Mouse (Mus musculus) neural tube, embryonic 14.5 days (tissue): ENCODE measurements around the gene Doc2g. TPM values are rescaled to one million over a fixed set of nuclear protein-coding genes. Genes with fewer than 3 reads are reported as not detected.
A peak's percentile ranks its signal among the peaks of the same experiment; 100 is the strongest.

Source experiments
- ATAC-seq: fragments of 200-750 bp; cut with Nextera tagmentation; 2 replicates; pipeline ENCODE4 v1.8.0; 2017; ENCODE audit warnings: low read depth, mild to moderate bottlenecking, moderate TSS enrichment, moderate library complexity
- H3K27ac ChIP-seq: fragments of 300-500 bp; sonication (generic); 2 replicates; pipeline ENCODE4 v1.5.1; 2014; ENCODE audit warnings: low read depth, mild to moderate bottlenecking, control low read depth, low read length, moderate library complexity, mixed read lengths
- H3K27me3 ChIP-seq: fragments of 300-500 bp; sonication (generic); 2 replicates; pipeline ENCODE4 v1.6.1; 2014; ENCODE audit warnings: low read length; ENCODE audit not compliant: control insufficient read depth, insufficient read depth
- H3K36me3 ChIP-seq: fragments of 300-500 bp; sonication (generic); 2 replicates; pipeline ENCODE4 v1.6.1; 2014; ENCODE audit warnings: low read length, mixed read lengths; ENCODE audit not compliant: control insufficient read depth, insufficient read depth
- H3K4me1 ChIP-seq: fragments of 300-500 bp; sonication (generic); 2 replicates; pipeline ENCODE4 v1.6.1; 2014; ENCODE audit warnings: low read length; ENCODE audit not compliant: control insufficient read depth, insufficient read depth
- H3K4me2 ChIP-seq: fragments of 300-500 bp; sonication (generic); 2 replicates; pipeline ENCODE4 v1.6.1; 2014; ENCODE audit warnings: mild to moderate bottlenecking, low read depth, low read length, control low read depth
- H3K4me3 ChIP-seq: fragments of 300-500 bp; sonication (generic); 2 replicates; pipeline ENCODE4 v1.5.1; 2014; ENCODE audit warnings: low read depth, low read length, control low read depth, mixed read lengths
- H3K9ac ChIP-seq: fragments of 300-500 bp; sonication (generic); replicated peaks from 2 replicates; pipeline ENCODE4 v1.6.1; 2014; ENCODE audit warnings: low read depth, mild to moderate bottlenecking, control low read depth, low read length, mixed read lengths
- H3K9me3 ChIP-seq: fragments of 300-500 bp; sonication (generic); 2 replicates; pipeline ENCODE4 v1.6.1; 2016; ENCODE audit warnings: low read length; ENCODE audit not compliant: control insufficient read depth
- WGBS: fragments of 180-500 bp; shearing (Covaris S2); extraction: QIAGEN DNeasy Blood & Tissue Kit; methylation state at CpG from one replicate; pipeline ENCODE4 v1.1.7; 2014; 5-methylcytosine and 5-hydroxymethylcytosine counted together
- polyA plus RNA-seq: library from polyadenylated mRNA; unstranded; fragments of >200 nt; fragmentation: Nextera tagmentation; extraction: Ambion mirVana; gene quantifications from 2 replicates; pipeline ENCODE4 v1.2.1, GENCODE M21; 2014

The Doc2g gene
- polyA plus RNA-seq, 1 experiment from 2014 or later, result 6.5 TPM

DNA sequence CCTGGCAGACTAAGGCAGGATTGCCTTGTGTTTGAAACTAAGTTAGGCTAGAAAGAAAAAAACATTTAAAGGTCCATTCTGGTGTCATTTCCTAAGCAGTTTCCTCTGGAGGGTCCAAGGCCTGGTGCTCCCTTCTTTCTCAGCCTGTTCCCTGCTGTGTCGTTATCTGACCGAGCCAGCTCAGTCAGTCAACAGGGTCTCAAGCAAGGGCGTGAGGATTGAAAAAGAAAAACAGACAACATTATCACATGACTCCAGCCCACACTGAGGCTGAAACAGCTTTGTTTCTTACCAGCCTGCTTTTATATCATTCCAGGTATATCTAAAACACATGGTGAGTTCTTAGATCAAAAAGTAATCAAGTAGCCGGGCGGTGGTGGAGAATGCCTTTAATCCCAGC lies 12.5 kb downstream of the Doc2g start:
- H3K9ac ChIP-seq, result no peak overlapping the region
- WGBS, result 70% methylated on average over 5 of the region's 5 CpGs
- H3K4me2 ChIP-seq, result no peak overlapping the region
- no peak for ATAC-seq
- no peak overlapping the region for H3K4me3 ChIP-seq
- peaks cover 11% of the 10 kb centered on the region for H3K4me1 ChIP-seq
- H3K27ac ChIP-seq, result no peak overlapping the region
- H3K9me3 ChIP-seq, result no peaks in the 10 kb centered on the region
- H3K27me3 ChIP-seq, result no peaks in the 10 kb centered on the region
- no peaks in the 10 kb centered on the region for H3K36me3 ChIP-seq

DNA sequence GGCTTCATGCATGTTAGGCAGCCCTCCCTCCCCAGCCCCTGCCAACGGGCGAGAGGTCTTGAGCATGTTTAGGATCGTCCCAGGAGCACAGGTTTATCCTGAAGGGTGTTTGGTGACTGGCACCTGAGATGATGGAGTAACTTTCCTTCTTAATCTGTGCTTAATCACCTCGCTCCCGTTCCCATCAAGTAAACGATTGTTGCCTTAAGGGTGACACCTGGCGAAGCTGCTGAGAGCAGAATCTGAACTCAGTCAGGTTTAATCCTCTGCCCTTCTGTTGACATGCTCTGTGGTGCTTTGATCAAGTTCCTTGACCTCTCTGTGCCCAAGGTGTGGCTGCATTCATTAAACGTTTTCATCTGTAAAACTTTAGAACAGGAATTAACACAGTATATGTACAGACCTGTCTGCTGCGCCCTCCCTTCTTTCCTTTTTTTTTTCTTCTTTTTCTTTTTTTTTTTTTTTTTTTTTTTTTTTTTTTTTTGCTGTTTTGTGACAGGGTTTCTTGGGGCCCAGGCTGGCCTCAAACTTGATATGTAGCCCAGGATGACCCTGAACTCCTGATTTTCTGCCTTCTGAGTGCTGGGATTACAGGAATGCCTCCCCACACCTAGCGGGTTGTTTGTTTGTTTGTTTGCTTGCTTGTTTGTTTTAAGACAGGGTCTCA lies 14.9 kb downstream of the Doc2g start:
- Histone ChIP-seq H3K9ac (no peak overlapping the region), H3K36me3 (no peaks in the 10 kb centered on the region), H3K4me2 (no peak overlapping the region), H3K4me3 (no peak overlapping the region), H3K27ac (no peak overlapping the region), H3K4me1 (no peaks in the 10 kb centered on the region), H3K9me3 (no peaks in the 10 kb centered on the region), H3K27me3 (no peaks in the 10 kb centered on the region)
- WGBS, result 73% methylated on average over 10 of the region's 10 CpGs
- ATAC-seq, result no peak

DNA sequence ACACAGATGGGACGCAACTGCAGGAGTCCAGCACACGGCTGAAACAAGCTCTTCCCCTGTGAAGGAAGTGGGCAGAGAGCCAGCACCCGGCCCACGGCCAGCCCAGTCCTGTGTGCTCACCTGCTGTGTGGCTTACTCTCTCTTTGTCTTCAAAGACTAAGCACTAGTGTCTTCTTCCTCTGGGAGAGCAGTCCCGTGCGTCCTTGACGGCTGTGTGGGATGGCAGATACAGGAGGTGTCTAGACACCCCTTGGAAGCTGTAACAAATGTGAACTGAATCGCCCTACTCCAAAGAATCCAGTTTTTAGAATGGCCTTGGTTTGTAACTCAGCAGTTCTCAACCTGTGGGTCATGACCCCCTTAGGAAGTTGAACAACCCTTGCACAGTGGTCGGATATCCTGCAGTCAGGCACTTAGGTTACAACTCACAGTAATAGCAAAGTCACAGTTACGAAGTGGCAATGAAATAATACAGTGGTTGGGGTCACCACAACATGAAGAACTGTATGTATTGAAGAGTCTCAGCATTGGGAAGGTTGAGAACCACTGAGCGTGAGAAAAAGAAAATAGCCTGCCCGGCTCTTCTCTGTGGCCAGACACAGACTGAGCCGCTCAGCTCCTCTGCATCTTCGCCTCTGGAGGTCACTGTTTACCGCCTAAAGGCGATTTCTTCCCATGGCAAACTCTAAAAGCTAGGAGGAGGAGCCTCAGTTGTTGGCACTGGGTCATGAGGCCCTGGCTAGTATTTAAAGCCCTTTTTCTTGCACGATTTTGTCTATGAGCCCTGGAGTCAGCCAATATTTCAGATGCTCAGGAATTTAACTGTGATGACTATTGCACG lies 15.8 kb downstream of the Doc2g start:
- H3K36me3 ChIP-seq, result no peaks in the 10 kb centered on the region
- no peaks in the 10 kb centered on the region for H3K27me3 ChIP-seq
- H3K4me3 ChIP-seq, result no peak overlapping the region
- 27% methylated on average over 18 of the region's 18 CpGs for WGBS
- no peak overlapping the region for H3K4me2 ChIP-seq
- no peaks in the 10 kb centered on the region for H3K4me1 ChIP-seq
- H3K9me3 ChIP-seq, result no peaks in the 10 kb centered on the region
- no peak overlapping the region for H3K9ac ChIP-seq
- H3K27ac ChIP-seq, result no peak overlapping the region
- ATAC-seq, result peak; percentile 81; the same call in 1 of the 2 replicates

GRCm38 (mm10) chr19:4023185-4023584 lies 20.1 kb downstream of the Doc2g start:
- H3K9ac ChIP-seq, result no peak overlapping the region
- H3K4me2 ChIP-seq, result no peak overlapping the region
- H3K4me1 ChIP-seq, result no peaks in the 10 kb centered on the region
- ATAC-seq, result no peak
- no peak overlapping the region for H3K4me3 ChIP-seq
- 80% methylated on average over 7 of the region's 7 CpGs for WGBS
- H3K9me3 ChIP-seq, result no peaks in the 10 kb centered on the region
- no peaks in the 10 kb centered on the region for H3K36me3 ChIP-seq
- no peak overlapping the region for H3K27ac ChIP-seq
- no peaks in the 10 kb centered on the region for H3K27me3 ChIP-seq

DNA sequence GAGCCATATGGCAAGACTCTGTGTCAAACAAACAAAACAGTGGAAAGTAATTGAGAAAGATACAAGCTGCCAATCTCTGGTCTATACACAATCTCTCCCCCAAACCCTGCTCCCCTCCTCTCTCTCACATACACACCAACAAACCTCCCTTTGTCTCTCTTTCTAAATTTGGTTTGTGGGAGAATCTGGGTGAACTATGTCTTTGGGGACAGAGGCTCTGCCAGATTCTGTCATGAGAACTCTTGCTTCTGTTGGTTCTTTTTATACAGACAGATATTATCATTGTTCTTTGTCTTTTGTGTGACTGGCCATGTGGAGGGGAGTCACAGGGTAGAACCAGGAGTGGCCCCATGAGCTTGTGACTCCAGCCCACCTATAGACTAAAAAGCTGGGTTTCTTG lies 24.5 kb downstream of the Doc2g start:
- no peak overlapping the region for H3K27ac ChIP-seq
- no peak overlapping the region for H3K4me2 ChIP-seq
- no peaks in the 10 kb centered on the region for H3K9me3 ChIP-seq
- H3K9ac ChIP-seq, result no peak overlapping the region
- H3K36me3 ChIP-seq, result no peaks in the 10 kb centered on the region
- no peaks in the 10 kb centered on the region for H3K27me3 ChIP-seq
- H3K4me3 ChIP-seq, result no peak overlapping the region
- no peak for ATAC-seq
- no peaks in the 10 kb centered on the region for H3K4me1 ChIP-seq

DNA sequence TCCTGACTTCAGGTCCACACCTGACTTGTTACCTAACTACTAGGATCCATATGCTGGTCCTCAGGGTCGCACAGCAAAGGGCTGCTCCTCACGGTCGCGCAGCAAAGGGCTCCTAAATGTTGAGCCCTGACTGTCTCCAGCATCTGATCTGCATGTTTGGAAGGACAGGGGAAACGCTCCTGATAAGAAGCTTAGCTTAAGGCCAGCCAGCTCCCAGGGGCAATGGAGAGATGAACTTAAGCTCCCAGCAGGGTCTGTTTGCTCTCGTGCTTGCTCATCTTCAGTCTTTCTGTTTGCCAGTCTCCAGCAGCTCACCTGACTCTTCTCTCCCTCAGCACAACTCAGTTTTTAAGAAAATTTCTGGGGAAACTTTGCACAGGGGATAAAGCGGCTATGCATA lies 29.6 kb downstream of the Doc2g start:
- WGBS, result 81% methylated on average over 7 of the region's 7 CpGs
- no peak overlapping the region for H3K27ac ChIP-seq
- no peaks in the 10 kb centered on the region for H3K4me1 ChIP-seq
- ATAC-seq, result no peak
- H3K4me3 ChIP-seq, result no peak overlapping the region
- no peaks in the 10 kb centered on the region for H3K36me3 ChIP-seq
- no peaks in the 10 kb centered on the region for H3K27me3 ChIP-seq
- H3K9ac ChIP-seq, result no peak overlapping the region
- H3K4me2 ChIP-seq, result no peak overlapping the region
- no peaks in the 10 kb centered on the region for H3K9me3 ChIP-seq

- no peaks in the 10 kb centered on the region for H3K9me3 ChIP-seq
- no peak overlapping the region for H3K4me3 ChIP-seq
- H3K4me2 ChIP-seq, result no peak overlapping the region
- no peaks in the 10 kb centered on the region for H3K36me3 ChIP-seq
- ATAC-seq, result no peak
- H3K9ac ChIP-seq, result no peak overlapping the region
- no peaks in the 10 kb centered on the region; the same call in 1 of the 2 replicates for H3K4me1 ChIP-seq
- 81% methylated on average over 3 of the region's 3 CpGs for WGBS
- H3K27me3 ChIP-seq, result no peaks in the 10 kb centered on the region
- H3K27ac ChIP-seq, result no peak overlapping the region
Measured at GRCm38 (mm10) chr19:4033298-4033697, 30.2 kb downstream of the Doc2g start.

DNA sequence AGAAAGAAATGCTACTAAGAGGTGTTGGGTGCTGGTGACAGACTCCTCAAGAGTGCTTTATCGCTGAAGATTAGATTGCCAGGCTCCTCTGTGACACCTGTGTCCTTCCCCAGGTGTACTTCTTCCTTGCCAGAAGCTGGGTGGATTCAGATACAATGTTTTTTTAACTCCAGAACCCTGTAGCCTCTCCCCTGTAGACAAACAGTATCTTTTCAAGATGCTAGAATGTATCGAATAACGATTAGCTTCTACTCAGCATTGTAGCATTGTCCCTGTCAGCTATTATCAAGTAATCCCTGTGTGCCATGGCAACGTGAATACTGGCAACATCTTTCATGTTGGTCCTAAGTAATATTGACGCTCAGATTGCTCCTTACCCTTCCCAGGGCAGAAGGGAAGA lies 30.6 kb downstream of the Doc2g start:
- no peaks in the 10 kb centered on the region for H3K36me3 ChIP-seq
- no peaks in the 10 kb centered on the region for H3K27me3 ChIP-seq
- H3K27ac ChIP-seq, result no peak overlapping the region
- no peak overlapping the region for H3K4me2 ChIP-seq
- ATAC-seq, result no peak
- 66% methylated on average over 5 of the region's 5 CpGs for WGBS
- no peaks in the 10 kb centered on the region; the same call in 1 of the 2 replicates for H3K4me1 ChIP-seq
- no peak overlapping the region for H3K9ac ChIP-seq
- no peaks in the 10 kb centered on the region for H3K9me3 ChIP-seq
- H3K4me3 ChIP-seq, result no peak overlapping the region

GRCm38 (mm10) chr19:4036327-4037045 lies 33.4 kb downstream of the Doc2g start:
- 80% methylated on average over 12 of the region's 12 CpGs for WGBS
- H3K9me3 ChIP-seq, result no peaks in the 10 kb centered on the region
- no peak for ATAC-seq
- H3K4me1 ChIP-seq, result no peaks in the 10 kb centered on the region; the same call in 1 of the 2 replicates
- no peaks in the 10 kb centered on the region for H3K36me3 ChIP-seq
- H3K4me2 ChIP-seq, result no peak overlapping the region
- no peak overlapping the region for H3K4me3 ChIP-seq
- no peak overlapping the region for H3K27ac ChIP-seq
- no peaks in the 10 kb centered on the region for H3K27me3 ChIP-seq
- no peak overlapping the region for H3K9ac ChIP-seq
